Mouse (Mus musculus): Measurements from ENCODE around the gene Bloc1s3. TPM values are rescaled to one million over a fixed set of nuclear protein-coding genes. Genes with fewer than 3 reads are reported as not detected.

Gene Bloc1s3
- polyA plus RNA-seq, 1 experiment = 7.8 TPM

GRCm38 (mm10) chr7:19509786-19510185 lies 1.6 kb upstream of the Bloc1s3 start:
- Histone ChIP-seq H3K4me2 (ENCODE audit: low read depth) (peak overlapping the region; percentile 67), H3K36me3 (ENCODE audit: control insufficient read depth, insufficient read depth) (no peaks in the 10 kb centered on the region)
- TF ChIP-seq TCF12 (IDR thresholded peaks at IDR 0.05; ENCODE audit: insufficient read depth, poor library complexity, severe bottlenecking) = no peak
- TF ChIP-seq POLR2AphosphoS2 (IDR thresholded peaks at IDR 0.05; ENCODE audit: insufficient read length, low read depth) = no peak
- no peak for TF ChIP-seq MYOG (IDR thresholded peaks at IDR 0.05; ENCODE audit: control insufficient read depth in 1 of 3, insufficient read depth in 1 of 3, insufficient read length in 2 of 3, low read depth in 2 of 3)

GRCm38 (mm10) chr7:19508924-19509568 lies 879 bp upstream of the Bloc1s3 start:
- Histone ChIP-seq H3K79me2 (ENCODE audit: control insufficient read depth, insufficient read depth) (peaks cover 6% of the 10 kb centered on the region), H3K4me3 (peak overlapping the region; percentile 81), H3K27me3 (ENCODE audit: control insufficient read depth, insufficient read depth, insufficient read length) (no peaks in the 10 kb centered on the region), H3K4me2 (ENCODE audit: low read depth) (peak overlapping the region; percentile 67), H3K36me3 (ENCODE audit: control insufficient read depth, insufficient read depth) (no peaks in the 10 kb centered on the region), H3ac (ENCODE audit: control insufficient read depth, insufficient read length) (peak overlapping the region; percentile 31)
- no peak for TF ChIP-seq POLR2A (IDR thresholded peaks at IDR 0.05; ENCODE audit: insufficient read length, low read depth)
- TF ChIP-seq MYOG (IDR thresholded peaks at IDR 0.05; ENCODE audit: control insufficient read depth in 1 of 3, insufficient read depth in 1 of 3, insufficient read length in 2 of 3, low read depth in 2 of 3) = no peak
- TF ChIP-seq CEBPB (IDR thresholded peaks at IDR 0.05; ENCODE audit: insufficient read depth, poor library complexity, severe bottlenecking) = no peak
- no peak for TF ChIP-seq TCF12 (IDR thresholded peaks at IDR 0.05; ENCODE audit: insufficient read depth, poor library complexity, severe bottlenecking)
- no peak for TF ChIP-seq USF1 (IDR thresholded peaks at IDR 0.05; ENCODE audit: low read depth)
- no peak for TF ChIP-seq MAX (IDR thresholded peaks at IDR 0.05; ENCODE audit: low read depth)
- TF ChIP-seq MYOD1 (IDR thresholded peaks at IDR 0.05; ENCODE audit: control insufficient read depth in 1 of 3, insufficient read length in 2 of 3, low read depth in 2 of 3) = no peak
- TF ChIP-seq E2F4 (IDR thresholded peaks at IDR 0.05; ENCODE audit: insufficient read depth) = no peak
- TF ChIP-seq REST (IDR thresholded peaks at IDR 0.05; ENCODE audit: insufficient read depth, insufficient read length) = no peak
- no peak for TF ChIP-seq POLR2AphosphoS2 (IDR thresholded peaks at IDR 0.05; ENCODE audit: insufficient read length, low read depth)
- no peak for TF ChIP-seq SRF (IDR thresholded peaks at IDR 0.05; ENCODE audit: control insufficient read depth, insufficient read length, low read depth)
- TF ChIP-seq TCF3 (IDR thresholded peaks at IDR 0.05; ENCODE audit: insufficient read length, low read depth) = no peak

More at GRCm38 (mm10) chr7:19509786-19510185, 1.6 kb upstream of the Bloc1s3 start:
- H3K4me3 ChIP-seq = peak overlapping the region; percentile 81
- H3ac ChIP-seq (ENCODE audit: control insufficient read depth, insufficient read length) = no peak overlapping the region
- H3K27me3 ChIP-seq (ENCODE audit: control insufficient read depth, insufficient read depth, insufficient read length) = no peaks in the 10 kb centered on the region
- H3K79me2 ChIP-seq (ENCODE audit: control insufficient read depth, insufficient read depth) = peaks cover 6% of the 10 kb centered on the region

GRCm38 (mm10) chr7:19507612-19507981 lies 570 bp downstream of the Bloc1s3 start:
- Histone ChIP-seq H3ac (ENCODE audit: control insufficient read depth, insufficient read length) (peak overlapping the region; percentile 41), H3K27me3 (ENCODE audit: control insufficient read depth, insufficient read depth, insufficient read length) (no peaks in the 10 kb centered on the region)

GRCm38 (mm10) chr7:19506969-19507611 lies 1.1 kb downstream of the Bloc1s3 start:
- Histone ChIP-seq H3K4me3 (peak overlapping the region; percentile 81), H3K79me2 (ENCODE audit: control insufficient read depth, insufficient read depth) (peaks cover 6% of the 10 kb centered on the region), H3ac (ENCODE audit: control insufficient read depth, insufficient read length) (peak overlapping the region; percentile 41), H3K27me3 (ENCODE audit: control insufficient read depth, insufficient read depth, insufficient read length) (no peaks in the 10 kb centered on the region), H3K36me3 (ENCODE audit: control insufficient read depth, insufficient read depth) (no peaks in the 10 kb centered on the region), H3K4me2 (ENCODE audit: low read depth) (peak overlapping the region; percentile 84)
- TF ChIP-seq CEBPB (IDR thresholded peaks at IDR 0.05; ENCODE audit: insufficient read depth, poor library complexity, severe bottlenecking) (no peak), USF1 (IDR thresholded peaks at IDR 0.05; ENCODE audit: low read depth) (no peak), TCF12 (IDR thresholded peaks at IDR 0.05; ENCODE audit: insufficient read depth, poor library complexity, severe bottlenecking) (no peak), POLR2A (IDR thresholded peaks at IDR 0.05; ENCODE audit: insufficient read length, low read depth) (no peak), MYOD1 (IDR thresholded peaks at IDR 0.05; ENCODE audit: control insufficient read depth in 1 of 3, insufficient read length in 2 of 3, low read depth in 2 of 3) (peak in 2 of 3 experiments; percentile 3 to 10), POLR2AphosphoS2 (IDR thresholded peaks at IDR 0.05; ENCODE audit: insufficient read length, low read depth) (no peak), REST (IDR thresholded peaks at IDR 0.05; ENCODE audit: insufficient read depth, insufficient read length) (no peak), TCF3 (IDR thresholded peaks at IDR 0.05; ENCODE audit: insufficient read length, low read depth) (no peak), MAX (IDR thresholded peaks at IDR 0.05; ENCODE audit: low read depth) (no peak)

More at GRCm38 (mm10) chr7:19507612-19507981, 570 bp downstream of the Bloc1s3 start:
- H3K36me3 ChIP-seq (ENCODE audit: control insufficient read depth, insufficient read depth) = no peaks in the 10 kb centered on the region
- no peak for TF ChIP-seq USF1 (IDR thresholded peaks at IDR 0.05; ENCODE audit: low read depth)
- TF ChIP-seq CEBPB (IDR thresholded peaks at IDR 0.05; ENCODE audit: insufficient read depth, poor library complexity, severe bottlenecking) = no peak
- TF ChIP-seq E2F4 (IDR thresholded peaks at IDR 0.05; ENCODE audit: insufficient read depth) = no peak
- TF ChIP-seq REST (IDR thresholded peaks at IDR 0.05; ENCODE audit: insufficient read depth, insufficient read length) = no peak
- TF ChIP-seq TCF3 (IDR thresholded peaks at IDR 0.05; ENCODE audit: insufficient read length, low read depth) = no peak
- no peak for TF ChIP-seq MAX (IDR thresholded peaks at IDR 0.05; ENCODE audit: low read depth)
- TF ChIP-seq SRF (IDR thresholded peaks at IDR 0.05; ENCODE audit: control insufficient read depth, insufficient read length, low read depth) = no peak
- TF ChIP-seq MYOD1 (IDR thresholded peaks at IDR 0.05; ENCODE audit: control insufficient read depth in 1 of 3, insufficient read length in 2 of 3, low read depth in 2 of 3) = no peak
- no peak for TF ChIP-seq MYOG (IDR thresholded peaks at IDR 0.05; ENCODE audit: control insufficient read depth in 1 of 3, insufficient read depth in 1 of 3, insufficient read length in 2 of 3, low read depth in 2 of 3)
- no peak for TF ChIP-seq TCF12 (IDR thresholded peaks at IDR 0.05; ENCODE audit: insufficient read depth, poor library complexity, severe bottlenecking)
- TF ChIP-seq POLR2A (IDR thresholded peaks at IDR 0.05; ENCODE audit: insufficient read length, low read depth) = no peak
- no peak for TF ChIP-seq POLR2AphosphoS2 (IDR thresholded peaks at IDR 0.05; ENCODE audit: insufficient read length, low read depth)
- H3K4me3 ChIP-seq = peak overlapping the region; percentile 81
- H3K79me2 ChIP-seq (ENCODE audit: control insufficient read depth, insufficient read depth) = peaks cover 6% of the 10 kb centered on the region
- peak overlapping the region; percentile 84 for H3K4me2 ChIP-seq (ENCODE audit: low read depth)
